Mouse (Mus musculus) lung, postnatal 0 days (tissue): ENCODE results near the gene S100a11. TPM values are rescaled to one million over a fixed set of nuclear protein-coding genes. Genes with fewer than 3 reads are reported as not detected.

Experiments used
- ATAC-seq: fragments of 200-750 bp; cut with Nextera tagmentation; 2 replicates; pipeline ENCODE4 v1.8.0; 2017; ENCODE audit warnings: moderate library complexity
- DNase-seq: peaks from one replicate; pipeline ENCODE4 v3.0.0-alpha.2; 2016; ENCODE audit warnings: low spot score
- H3K27ac ChIP-seq: fragments of 300-500 bp; sonication (generic); 2 replicates; pipeline ENCODE4 v1.5.1; 2014; ENCODE audit warnings: antibody characterized with exemption, mild to moderate bottlenecking, low read length, mixed read lengths
- H3K27me3 ChIP-seq: fragments of 300-500 bp; sonication (generic); replicated peaks from 2 replicates; pipeline ENCODE4 v1.6.1; 2014; ENCODE audit warnings: low read length, mixed read lengths; ENCODE audit not compliant: insufficient read depth
- H3K36me3 ChIP-seq: fragments of 300-500 bp; sonication (generic); 2 replicates; pipeline ENCODE4 v1.6.1; 2014; ENCODE audit warnings: low read length, mixed read lengths; ENCODE audit not compliant: insufficient read depth
- H3K4me1 ChIP-seq: fragments of 300-500 bp; sonication (generic); 2 replicates; pipeline ENCODE4 v1.6.1; 2014; ENCODE audit warnings: antibody characterized with exemption, low read depth, low read length, mixed read lengths; ENCODE audit not compliant: insufficient read depth
- H3K4me2 ChIP-seq: fragments of 300-500 bp; sonication (generic); replicated peaks from 2 replicates; pipeline ENCODE4 v1.6.1; 2014; ENCODE audit warnings: low read depth, mild to moderate bottlenecking, low read length, moderate library complexity, mixed read lengths
- H3K4me3 ChIP-seq: fragments of 300-500 bp; sonication (generic); 2 replicates; pipeline ENCODE4 v1.5.1; 2014; ENCODE audit warnings: low read depth, low read length
- H3K9ac ChIP-seq: fragments of 300-500 bp; sonication (generic); replicated peaks from 2 replicates; pipeline ENCODE4 v1.6.1; 2014; ENCODE audit warnings: low read depth, mild to moderate bottlenecking
- H3K9me3 ChIP-seq: fragments of 300-500 bp; sonication (generic); 2 replicates; pipeline ENCODE4 v1.6.1; 2016; ENCODE audit warnings: low read length, mixed read lengths
- CTCF ChIP-seq: IDR thresholded peaks from 2 replicates; pipeline ENCODE4 v1.5.1; 2016; ENCODE audit warnings: antibody characterized with exemption, mild to moderate bottlenecking
- EP300 ChIP-seq: IDR thresholded peaks from 2 replicates; pipeline ENCODE4 v1.6.1; 2016; ENCODE audit warnings: antibody characterized with exemption, mild to moderate bottlenecking, control low read depth
- WGBS: fragments of 180-500 bp; shearing (Covaris S2); extraction: QIAGEN DNeasy Blood & Tissue Kit; methylation state at CpG from one replicate; pipeline ENCODE4 v1.1.7; 2014; 5-methylcytosine and 5-hydroxymethylcytosine counted together
- polyA plus RNA-seq: library from polyadenylated mRNA; unstranded; fragments of >200 nt; fragmentation: Nextera tagmentation; extraction: Ambion mirVana; gene quantifications from 2 replicates; pipeline ENCODE4 v1.2.1, GENCODE M21; 2015

S100a11 gene
- polyA plus RNA-seq, 1 experiment from 2014 or later = 2,513 TPM

GRCm38 (mm10) chr3:93563216-93563615, 42.9 kb downstream of the S100a11 start:
- Histone ChIP-seq H3K4me2 (no peak overlapping the region), H3K27me3 (no peaks in the 10 kb centered on the region), H3K36me3 (peaks cover 18% of the 10 kb centered on the region; the same call in 1 of the 2 replicates), H3K4me1 (no peaks in the 10 kb centered on the region; the same call in 1 of the 2 replicates), H3K9ac (no peak overlapping the region), H3K4me3 (no peak overlapping the region), H3K27ac (no peak overlapping the region), H3K9me3 (no peaks in the 10 kb centered on the region)
- DNase-seq = no peak
- 95% methylated on average over 4 of the region's 4 CpGs for WGBS
- TF ChIP-seq CTCF = no peak
- no peak for TF ChIP-seq EP300
- ATAC-seq = no peak

- ATAC-seq = no peak
- Histone ChIP-seq H3K9me3 (no peaks in the 10 kb centered on the region), H3K4me3 (no peak overlapping the region), H3K9ac (no peak overlapping the region), H3K4me1 (no peaks in the 10 kb centered on the region), H3K27me3 (no peaks in the 10 kb centered on the region), H3K27ac (no peak overlapping the region), H3K4me2 (no peak overlapping the region), H3K36me3 (peaks cover 9% of the 10 kb centered on the region; the same call in 1 of the 2 replicates)
- no peak for DNase-seq
- 77% methylated on average over 3 of the region's 3 CpGs for WGBS
- TF ChIP-seq CTCF (no peak), EP300 (no peak)
Measured at GRCm38 (mm10) chr3:93566892-93567291, 46.6 kb downstream of the S100a11 start.

- Histone ChIP-seq H3K36me3 (peaks cover 6% of the 10 kb centered on the region; the same call in 1 of the 2 replicates), H3K4me1 (no peaks in the 10 kb centered on the region), H3K9ac (no peak overlapping the region), H3K4me3 (no peak overlapping the region), H3K4me2 (no peak overlapping the region; the same call in 1 of the 2 replicates), H3K9me3 (no peaks in the 10 kb centered on the region), H3K27ac (no peak overlapping the region), H3K27me3 (no peaks in the 10 kb centered on the region)
- ATAC-seq (no peak), DNase-seq (no peak)
- 89% methylated on average over 6 of the region's 6 CpGs for WGBS
- TF ChIP-seq EP300 (no peak), CTCF (no peak)
Measured at GRCm38 (mm10) chr3:93567721-93568120, 47.4 kb downstream of the S100a11 start.

- Histone ChIP-seq H3K9ac (no peak overlapping the region), H3K9me3 (no peaks in the 10 kb centered on the region), H3K27me3 (no peaks in the 10 kb centered on the region), H3K27ac (peak overlapping the region; percentile 68), H3K4me3 (no peak overlapping the region), H3K36me3 (peaks cover 4% of the 10 kb centered on the region; the same call in 1 of the 2 replicates), H3K4me1 (no peaks in the 10 kb centered on the region), H3K4me2 (peak overlapping the region; percentile 18; the same call in 1 of the 2 replicates)
- ATAC-seq (peak; percentile 87), DNase-seq (peak; percentile 89)
- TF ChIP-seq EP300 (peak; percentile 72), CTCF (no peak)
- WGBS = 30% methylated on average over 7 of the region's 7 CpGs
Measured at GRCm38 (mm10) chr3:93568428-93569040, 48.2 kb downstream of the S100a11 start.

GRCm38 (mm10) chr3:93569046-93569445, 48.8 kb downstream of the S100a11 start:
- 39% methylated on average over 2 of the region's 2 CpGs for WGBS
- Histone ChIP-seq H3K36me3 (peaks cover 4% of the 10 kb centered on the region; the same call in 1 of the 2 replicates), H3K9ac (no peak overlapping the region), H3K4me2 (peak overlapping the region; percentile 18; the same call in 1 of the 2 replicates), H3K27ac (peak overlapping the region; percentile 68), H3K9me3 (no peaks in the 10 kb centered on the region), H3K4me3 (no peak overlapping the region), H3K4me1 (no peaks in the 10 kb centered on the region), H3K27me3 (no peaks in the 10 kb centered on the region)
- ATAC-seq = no peak
- no peak for DNase-seq
- TF ChIP-seq CTCF (no peak), EP300 (no peak)

- Histone ChIP-seq H3K36me3 (no peaks in the 10 kb centered on the region), H3K9me3 (no peaks in the 10 kb centered on the region), H3K9ac (no peak overlapping the region), H3K27me3 (no peaks in the 10 kb centered on the region), H3K4me1 (no peaks in the 10 kb centered on the region), H3K27ac (no peak overlapping the region), H3K4me3 (no peak overlapping the region), H3K4me2 (no peak overlapping the region)
- 69% methylated on average over 5 of the region's 5 CpGs for WGBS
- ATAC-seq (no peak), DNase-seq (no peak)
- TF ChIP-seq EP300 (no peak), CTCF (no peak)
Measured at GRCm38 (mm10) chr3:93572058-93572791, 51.9 kb downstream of the S100a11 start.

Other genes starting within 250 kb of the S100a11 start
- not detected in 2 replicates for gene Flg, start 247.0 kb upstream of the S100a11 start, polyA plus RNA-seq
- gene Hrnr, start 200.7 kb upstream of the S100a11 start, polyA plus RNA-seq = not detected in 2 replicates
- 0.04 TPM in 1 of 2 replicates, not detected in the other for gene Rptn, start 126.8 kb upstream of the S100a11 start, polyA plus RNA-seq
- gene Tchh, start 78.2 kb upstream of the S100a11 start, polyA plus RNA-seq = 4.2 and 5.1 TPM in 2 replicates
- not detected in 2 replicates for gene Tchhl1, start 51.7 kb upstream of the S100a11 start, polyA plus RNA-seq
- 395 and 447 TPM in 2 replicates for gene S100a10, start 34.6 kb downstream of the S100a11 start, polyA plus RNA-seq
- not detected in 2 replicates for gene Tdpoz2, start 132.2 kb downstream of the S100a11 start, polyA plus RNA-seq
- not detected in 2 replicates for gene Tdpoz1, start 155.8 kb downstream of the S100a11 start, polyA plus RNA-seq
- gene Gm37596, start 172.6 kb downstream of the S100a11 start, polyA plus RNA-seq = not detected in 2 replicates